Mouse (Mus musculus) embryo, embryonic 10.5 days (tissue): Measurements from ENCODE around the gene Rasgef1c.

Experiments
- DNase-seq: peaks from one replicate; pipeline ENCODE4 v3.0.0-alpha.2; 2015; ENCODE audit warnings: low spot score

The Rasgef1c gene

DNA sequence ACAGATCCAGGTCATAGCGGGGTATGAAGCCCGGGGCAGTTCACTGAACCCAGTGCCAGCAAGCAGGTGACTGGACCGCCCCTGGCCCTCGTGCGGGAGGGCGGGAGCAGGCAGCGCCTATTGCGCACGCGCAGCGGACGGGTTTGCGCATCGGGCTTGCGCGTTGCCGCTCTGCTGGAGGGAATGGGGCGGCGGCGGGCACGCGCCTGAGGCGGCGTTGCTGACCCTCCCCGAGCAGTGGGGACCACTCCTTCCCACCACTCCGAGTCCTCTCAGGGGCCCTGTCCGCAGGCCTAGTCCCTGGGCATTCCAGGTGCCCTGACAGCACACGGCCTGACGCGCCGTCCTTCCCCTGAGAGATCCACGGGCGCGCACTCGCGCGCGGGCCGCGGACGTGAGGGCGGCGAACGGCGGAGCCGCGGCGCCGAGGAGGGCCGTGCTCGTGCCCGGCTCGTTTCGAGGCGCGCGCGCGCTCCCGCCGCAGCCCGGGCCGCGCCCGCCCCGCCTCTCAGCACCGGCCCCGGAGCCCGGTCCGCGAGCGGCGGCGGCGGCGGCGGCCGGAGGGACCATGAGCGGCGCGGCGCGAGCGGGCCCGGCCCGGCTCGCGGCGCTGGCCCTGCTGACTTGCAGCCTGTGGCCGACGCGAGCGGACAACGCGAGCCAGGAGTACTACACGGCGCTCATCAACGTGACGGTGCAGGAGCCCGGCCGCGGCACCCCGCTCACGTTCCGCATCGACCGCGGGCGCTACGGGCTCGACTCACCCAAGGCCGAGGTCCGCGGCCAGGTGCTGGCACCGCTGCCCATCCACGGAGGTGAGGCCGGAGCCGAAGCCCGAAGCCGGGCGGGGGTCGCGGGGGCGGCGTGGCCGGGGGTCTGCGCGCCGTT, 123.4 kb downstream of the Rasgef1c start, which contains the start of gene Rnf130:
Rnf130 (plus strand) TSS at position 514 of the 888 bp plus-strand sequence.
- peak; percentile 94 for DNase-seq

- DNase-seq: peak; percentile 58
These were observed 124.3 kb downstream of the Rasgef1c start for GRCm38 (mm10) chr11:50025721-50026520.

- no peak for DNase-seq
These were observed 125.0 kb downstream of the Rasgef1c start for GRCm38 (mm10) chr11:50026521-50027090.

- peak; percentile 47 for DNase-seq
These were observed 126.8 kb downstream of the Rasgef1c start for GRCm38 (mm10) chr11:50028416-50028815.
